Mouse (Mus musculus): ENCODE results near the gene Scn8a. TPM values are rescaled to one million over a fixed set of nuclear protein-coding genes. Genes with fewer than 3 reads are reported as not detected.

Gene Scn8a
- polyA plus RNA-seq, 1 experiment from 2014 or later, result 3.6 TPM

DNA sequence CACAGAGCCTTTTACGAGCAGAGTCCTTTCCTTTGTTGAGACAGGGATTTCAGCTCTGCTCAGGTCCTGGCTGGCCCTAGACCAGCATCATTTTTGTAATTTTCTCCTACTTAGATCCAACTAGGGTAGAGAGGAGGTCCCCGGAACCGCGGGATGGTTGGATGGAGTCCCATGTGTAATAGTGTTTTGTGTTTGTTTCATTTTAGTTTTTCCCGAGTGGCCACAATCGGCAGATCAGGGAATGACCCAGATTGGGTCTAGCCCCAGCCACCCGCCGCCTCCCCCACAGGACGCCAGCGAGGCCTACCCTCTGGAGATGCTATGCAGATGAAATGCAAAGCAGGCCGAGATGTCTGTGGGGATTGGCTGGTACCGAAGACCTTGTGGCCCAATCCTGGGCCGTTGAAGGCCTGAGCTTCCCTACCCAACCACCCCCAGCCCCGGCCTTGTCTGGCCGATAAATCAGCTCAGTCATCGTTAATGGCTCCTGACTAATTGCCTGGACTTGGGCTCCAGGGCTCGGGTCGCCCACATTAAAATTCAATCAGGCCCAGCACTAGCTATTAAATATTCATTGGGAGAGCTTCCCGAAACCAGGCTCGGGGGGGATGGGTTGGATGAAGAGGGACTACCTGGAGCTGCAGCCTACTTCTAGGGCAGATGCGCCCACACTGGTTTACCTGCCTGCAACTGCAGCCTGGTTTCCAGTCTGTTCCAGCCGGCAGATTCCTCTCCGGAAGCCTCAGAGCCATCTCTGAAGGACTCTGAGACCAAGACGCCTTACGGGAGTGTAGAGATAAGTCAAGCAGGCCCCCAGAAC, 223.4 kb downstream of the Scn8a start:
- Histone ChIP-seq H3K4me3 (ENCODE audit: low read depth, low read length) (no peak overlapping the region), H3K9ac (replicated peaks; ENCODE audit: low read depth, low read length) (no peak overlapping the region), H3K27me3 (ENCODE audit: control insufficient read depth, insufficient read depth, low read length) (no peaks in the 10 kb centered on the region), H3K9me3 (ENCODE audit: control insufficient read depth, low read depth, low read length) (no peaks in the 10 kb centered on the region), H3K27ac (ENCODE audit: low read length) (0 out of 2 replicates have a peak overlapping the region, but pooled peaks have one; percentile 27), H3K36me3 (ENCODE audit: control insufficient read depth, insufficient read depth, low read length) (no peaks in the 10 kb centered on the region), H3K4me1 (ENCODE audit: control insufficient read depth, insufficient read depth, low read length) (peaks cover 12% of the 10 kb centered on the region), H3K4me2 (replicated peaks; ENCODE audit: low read depth, low read length) (0 out of 2 replicates have a peak overlapping the region, but pooled peaks have one; percentile 5)
- 29% methylated on average over 25 of the region's 25 CpGs for WGBS
- ATAC-seq (ENCODE audit: insufficient number of reproducible peaks, insufficient read depth, low FRiP score, low read depth), result peak; percentile 36; the same call in 1 of the 2 replicates

GRCm38 (mm10) chr15:101093988-101094387, 224.3 kb downstream of the Scn8a start:
- peaks cover 13% of the 10 kb centered on the region for H3K4me1 ChIP-seq (ENCODE audit: control insufficient read depth, insufficient read depth, low read length)
- H3K9ac ChIP-seq (replicated peaks; ENCODE audit: low read depth, low read length), result no peak overlapping the region
- WGBS, result 42% methylated on average over 6 of the region's 6 CpGs
- no peak overlapping the region for H3K4me2 ChIP-seq (replicated peaks; ENCODE audit: low read depth, low read length)
- no peak overlapping the region for H3K4me3 ChIP-seq (ENCODE audit: low read depth, low read length)
- H3K36me3 ChIP-seq (ENCODE audit: control insufficient read depth, insufficient read depth, low read length), result no peaks in the 10 kb centered on the region
- H3K27ac ChIP-seq (ENCODE audit: low read length), result no peak overlapping the region
- no peak for ATAC-seq (ENCODE audit: insufficient number of reproducible peaks, insufficient read depth, low FRiP score, low read depth)
- H3K27me3 ChIP-seq (ENCODE audit: control insufficient read depth, insufficient read depth, low read length), result no peaks in the 10 kb centered on the region
- no peaks in the 10 kb centered on the region for H3K9me3 ChIP-seq (ENCODE audit: control insufficient read depth, low read depth, low read length)

DNA sequence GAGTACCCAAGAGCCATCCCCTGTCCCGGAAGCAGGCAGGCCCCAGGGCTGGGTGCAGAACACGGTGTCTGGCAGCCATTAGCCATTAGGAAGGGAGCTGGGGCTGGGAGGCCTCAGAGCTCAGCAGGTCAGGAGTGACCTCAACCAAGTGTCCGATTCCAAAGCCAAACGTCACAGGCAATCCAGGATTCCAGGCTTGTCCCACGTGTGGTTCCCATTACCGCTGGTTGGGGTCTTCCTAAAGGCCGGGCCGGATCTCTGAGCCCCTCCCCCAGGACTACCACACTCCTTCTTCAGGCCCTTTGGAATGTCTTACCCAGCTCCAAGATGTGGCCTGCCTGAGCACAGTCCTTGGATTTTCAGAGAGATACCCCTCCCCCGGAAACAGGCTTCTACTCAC, 225.3 kb downstream of the Scn8a start:
- WGBS, result 60% methylated on average over 9 of the region's 9 CpGs
- no peak overlapping the region for H3K9ac ChIP-seq (replicated peaks; ENCODE audit: low read depth, low read length)
- no peaks in the 10 kb centered on the region for H3K36me3 ChIP-seq (ENCODE audit: control insufficient read depth, insufficient read depth, low read length)
- H3K27ac ChIP-seq (ENCODE audit: low read length), result no peak overlapping the region
- no peak for ATAC-seq (ENCODE audit: insufficient number of reproducible peaks, insufficient read depth, low FRiP score, low read depth)
- no peaks in the 10 kb centered on the region for H3K9me3 ChIP-seq (ENCODE audit: control insufficient read depth, low read depth, low read length)
- no peaks in the 10 kb centered on the region for H3K27me3 ChIP-seq (ENCODE audit: control insufficient read depth, insufficient read depth, low read length)
- peaks cover 13% of the 10 kb centered on the region for H3K4me1 ChIP-seq (ENCODE audit: control insufficient read depth, insufficient read depth, low read length)
- no peak overlapping the region for H3K4me3 ChIP-seq (ENCODE audit: low read depth, low read length)
- H3K4me2 ChIP-seq (replicated peaks; ENCODE audit: low read depth, low read length), result no peak overlapping the region

GRCm38 (mm10) chr15:101095392-101095791, 225.7 kb downstream of the Scn8a start:
- Histone ChIP-seq H3K27ac (ENCODE audit: low read length) (no peak overlapping the region), H3K4me3 (ENCODE audit: low read depth, low read length) (no peak overlapping the region), H3K27me3 (ENCODE audit: control insufficient read depth, insufficient read depth, low read length) (no peaks in the 10 kb centered on the region), H3K9me3 (ENCODE audit: control insufficient read depth, low read depth, low read length) (no peaks in the 10 kb centered on the region), H3K36me3 (ENCODE audit: control insufficient read depth, insufficient read depth, low read length) (no peaks in the 10 kb centered on the region), H3K4me2 (replicated peaks; ENCODE audit: low read depth, low read length) (no peak overlapping the region), H3K9ac (replicated peaks; ENCODE audit: low read depth, low read length) (no peak overlapping the region), H3K4me1 (ENCODE audit: control insufficient read depth, insufficient read depth, low read length) (peaks cover 13% of the 10 kb centered on the region)
- 59% methylated on average over 3 of the region's 3 CpGs for WGBS
- no peak for ATAC-seq (ENCODE audit: insufficient number of reproducible peaks, insufficient read depth, low FRiP score, low read depth)

Other genes with a start within 250 kb of the Scn8a start
- gene Smagp, start 232.9 kb upstream of the Scn8a start, polyA plus RNA-seq (2014; fragmentation: Nextera tagmentation; extraction: Ambion mirVana), result 33.3 and 36.8 TPM in 2 replicates
- 3.2 and 6.6 TPM in 2 replicates for gene Bin2, start 200.3 kb upstream of the Scn8a start, polyA plus RNA-seq (2014; fragmentation: Nextera tagmentation; extraction: Ambion mirVana)
- gene Cela1, start 181.9 kb upstream of the Scn8a start, polyA plus RNA-seq (2014; fragmentation: Nextera tagmentation; extraction: Ambion mirVana), result 6.2 and 25.7 TPM in 2 replicates
- 3.0 and 3.3 TPM in 2 replicates for gene Galnt6, start 140.5 kb upstream of the Scn8a start, polyA plus RNA-seq (2014; fragmentation: Nextera tagmentation; extraction: Ambion mirVana)
- 5.6 and 5.7 TPM in 2 replicates for gene Slc4a8, start 108.1 kb upstream of the Scn8a start, polyA plus RNA-seq (2014; fragmentation: Nextera tagmentation; extraction: Ambion mirVana)
- gene Gm47841, start 177.5 kb downstream of the Scn8a start, polyA plus RNA-seq (2014; fragmentation: Nextera tagmentation; extraction: Ambion mirVana), result not detected in 2 replicates
- gene Fignl2, start 208.7 kb downstream of the Scn8a start, polyA plus RNA-seq (2014; fragmentation: Nextera tagmentation; extraction: Ambion mirVana), result 0.38 and 0.41 TPM in 2 replicates
- gene Ankrd33, start 245.9 kb downstream of the Scn8a start, polyA plus RNA-seq (2014; fragmentation: Nextera tagmentation; extraction: Ambion mirVana), result not detected in 2 replicates

Measured in stomach, embryonic 14.5 days (tissue).